Comparison of ENCODE assay signal across 8 mouse cellular contexts in the genomic region with DNA sequence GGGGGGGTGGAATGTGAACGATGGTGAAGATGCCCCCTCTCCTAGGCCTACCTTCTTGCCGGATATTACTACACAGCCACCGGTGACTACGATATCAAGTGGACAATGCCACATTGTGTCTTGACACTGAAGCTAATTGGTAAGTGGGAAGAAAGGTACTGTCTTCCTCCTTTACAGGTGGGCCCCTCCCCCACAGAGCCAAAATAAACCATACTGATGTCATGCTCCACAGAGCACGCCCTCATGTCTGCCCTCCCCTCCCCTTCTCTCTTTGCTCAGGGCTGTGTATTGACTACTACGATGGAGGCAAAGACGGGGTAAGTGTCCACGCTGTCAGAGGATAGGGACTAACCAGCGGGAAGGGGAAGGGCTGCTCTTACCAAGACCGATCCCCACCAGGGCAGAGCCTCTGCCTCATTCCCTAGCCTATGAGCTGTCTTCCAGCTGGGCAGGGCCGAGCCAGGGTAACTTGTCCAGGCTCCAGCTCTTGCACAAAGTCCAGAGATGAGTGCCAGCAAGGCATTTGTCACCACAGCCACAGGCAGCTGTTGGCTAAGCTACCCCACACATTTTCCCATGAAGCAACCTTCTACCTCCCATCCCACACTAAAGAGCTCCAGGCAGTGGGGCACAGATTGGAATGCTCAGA. TPM values are rescaled to one million over a fixed set of nuclear protein-coding genes. Genes with fewer than 3 reads are reported as not detected.
A peak's percentile ranks its signal among the peaks of the same experiment; 100 is the strongest.
DNase-seq lines count a peak whose midpoint lies in the region; ATAC-seq and TF ChIP-seq lines count a peak whose summit lies in the region.

No protein-coding gene starts in this region.

- 63% methylated on average over 11 of the region's 11 CpGs for WGBS in heart, adult 2 months
- 81% methylated on average over 11 of the region's 11 CpGs for WGBS in heart, embryonic 12.5 days
- 85% methylated on average over 11 of the region's 11 CpGs for WGBS in forebrain, embryonic 16.5 days
- WGBS in kidney, adult 2 months = 45% methylated on average over 11 of the region's 11 CpGs
- WGBS in liver, postnatal 0 days (ENCODE audit: insufficient replicate concordance) = 75% methylated on average over 11 of the region's 11 CpGs
- WGBS in midbrain, embryonic 16.5 days = 89% methylated on average over 11 of the region's 11 CpGs

- H3K79me2 ChIP-seq in heart, adult 2 months (replicated peaks; ENCODE audit: control insufficient read depth, insufficient read depth, low read length) = no peaks in the 10 kb centered on the region

- no peak overlapping the region for H3K4me3 ChIP-seq in heart, adult 2 months
- no peak overlapping the region for H3K4me3 ChIP-seq in heart, embryonic 12.5 days
- no peak overlapping the region for H3K4me3 ChIP-seq in forebrain, embryonic 16.5 days (replicated peaks; ENCODE audit: low read length)
- H3K4me3 ChIP-seq in kidney, adult 2 months (ENCODE audit: insufficient read depth, low read depth, low read length) = no peak overlapping the region
- H3K4me3 ChIP-seq in liver, postnatal 0 days (ENCODE audit: low read depth, low read length) = no peak overlapping the region
- H3K4me3 ChIP-seq in midbrain, embryonic 16.5 days (ENCODE audit: low read depth, low read length) = no peak overlapping the region

- TF ChIP-seq POLR2A in heart, adult 2 months (IDR thresholded peaks at IDR 0.05; ENCODE audit: insufficient read depth, low read depth, low read length) = no peak
- TF ChIP-seq POLR2A in kidney, adult 2 months (IDR thresholded peaks at IDR 0.05; ENCODE audit: low read depth, low read length) = no peak

- H3K4me1 ChIP-seq in heart, adult 2 months (ENCODE audit: control insufficient read depth, insufficient read depth, low read length) = peaks cover 9% of the 10 kb centered on the region; the same call in 1 of the 2 replicates
- peaks cover 14% of the 10 kb centered on the region for H3K4me1 ChIP-seq in heart, embryonic 12.5 days (replicated peaks)
- no peaks in the 10 kb centered on the region for H3K4me1 ChIP-seq in forebrain, embryonic 16.5 days (replicated peaks; ENCODE audit: control insufficient read depth, insufficient read depth, low read length)
- H3K4me1 ChIP-seq in kidney, adult 2 months (ENCODE audit: control insufficient read depth, insufficient read depth, low read length) = peaks cover 8% of the 10 kb centered on the region
- H3K4me1 ChIP-seq in liver, postnatal 0 days (ENCODE audit: insufficient read depth) = peaks cover 13% of the 10 kb centered on the region
- no peaks in the 10 kb centered on the region for H3K4me1 ChIP-seq in midbrain, embryonic 16.5 days (ENCODE audit: control insufficient read depth, insufficient read depth, low read length)

- H3K4me2 ChIP-seq in heart, embryonic 12.5 days = no peak overlapping the region
- no peak overlapping the region for H3K4me2 ChIP-seq in forebrain, embryonic 16.5 days (ENCODE audit: low read length)
- no peak overlapping the region for H3K4me2 ChIP-seq in liver, postnatal 0 days (ENCODE audit: low read depth, low read length)
- no peak overlapping the region for H3K4me2 ChIP-seq in midbrain, embryonic 16.5 days (ENCODE audit: low read length)

- peak; percentile 75 to 87 for DNase-seq in heart, adult 2 months
- DNase-seq in NIH3T3 (ENCODE audit: low read depth) = peak; percentile 93
- peak; percentile 80 for DNase-seq in kidney, adult 2 months
- peak; percentile 76 for DNase-seq in liver, postnatal 0 days
- no peak for DNase-seq in yolk sac, embryonic 10.5 days (ENCODE audit: low spot score)

- peaks cover 2% of the 10 kb centered on the region; the same call in 1 of the 2 replicates for H3K36me3 ChIP-seq in heart, adult 2 months (ENCODE audit: control insufficient read depth, insufficient read depth, low read length)
- H3K36me3 ChIP-seq in heart, embryonic 12.5 days = peaks cover 63% of the 10 kb centered on the region
- H3K36me3 ChIP-seq in forebrain, embryonic 16.5 days (ENCODE audit: control insufficient read depth, insufficient read depth) = peaks cover 26% of the 10 kb centered on the region
- H3K36me3 ChIP-seq in kidney, adult 2 months (ENCODE audit: control insufficient read depth, insufficient read depth, low read length) = peaks cover 5% of the 10 kb centered on the region
- H3K36me3 ChIP-seq in liver, postnatal 0 days (replicated peaks; ENCODE audit: insufficient read depth, low read length) = peaks cover 63% of the 10 kb centered on the region
- H3K36me3 ChIP-seq in midbrain, embryonic 16.5 days (ENCODE audit: control insufficient read depth, insufficient read depth, low read length) = peaks cover 14% of the 10 kb centered on the region

- 0 out of 2 replicates have a peak, but pooled peaks have one; percentile 70 for TF ChIP-seq EP300 in heart, adult 2 months (IDR thresholded peaks at IDR 0.05; ENCODE audit: insufficient read depth, low read depth, low read length)
- peak; percentile 70 for TF ChIP-seq EP300 in liver, postnatal 0 days (IDR thresholded peaks at IDR 0.05; ENCODE audit: low read depth)

- no peaks in the 10 kb centered on the region for H3K9me3 ChIP-seq in heart, embryonic 12.5 days (replicated peaks)
- no peaks in the 10 kb centered on the region for H3K9me3 ChIP-seq in forebrain, embryonic 16.5 days (ENCODE audit: control insufficient read depth, low read length)
- no peaks in the 10 kb centered on the region for H3K9me3 ChIP-seq in liver, postnatal 0 days (ENCODE audit: low read length)
- H3K9me3 ChIP-seq in midbrain, embryonic 16.5 days (replicated peaks; ENCODE audit: control insufficient read depth, low read length, poor library complexity, severe bottlenecking) = no peaks in the 10 kb centered on the region

- TF ChIP-seq CTCF in heart, adult 2 months (IDR thresholded peaks at IDR 0.05) = no peak
- TF ChIP-seq CTCF in kidney, adult 2 months (conservative IDR thresholded peaks at IDR 0.05; ENCODE audit: insufficient read depth, insufficient read length, low read depth, low read length) = no peak
- TF ChIP-seq CTCF in liver, postnatal 0 days (IDR thresholded peaks at IDR 0.05; ENCODE audit: low read depth) = no peak

- intact Hi-C loops in heart, adult 2 months (cut with DNase I) = loop anchor here (5.0 kb wide), 1 partner anchor 107 kb away; a partner anchor contains a TSS

- no peak for ATAC-seq in heart, embryonic 12.5 days (ENCODE audit: insufficient number of reproducible peaks, low FRiP score)
- ATAC-seq in forebrain, embryonic 16.5 days = 0 out of 2 replicates have a peak, but pooled peaks have one; percentile 9
- peak; percentile 93 for ATAC-seq in liver, postnatal 0 days
- no peak; the same call in 1 of the 2 replicates for ATAC-seq in midbrain, embryonic 16.5 days

- peak overlapping the region; percentile 66 for H3K27ac ChIP-seq in heart, adult 2 months
- no peak overlapping the region for H3K27ac ChIP-seq in heart, embryonic 12.5 days (ENCODE audit: poor library complexity, severe bottlenecking)
- H3K27ac ChIP-seq in forebrain, embryonic 16.5 days (ENCODE audit: low read length) = no peak overlapping the region
- H3K27ac ChIP-seq in kidney, adult 2 months (ENCODE audit: insufficient read depth, low read depth, low read length) = no peak overlapping the region
- H3K27ac ChIP-seq in liver, postnatal 0 days (ENCODE audit: low read depth) = peak overlapping the region; percentile 82
- H3K27ac ChIP-seq in midbrain, embryonic 16.5 days (ENCODE audit: low read length) = no peak overlapping the region

- no peaks in the 10 kb centered on the region for H3K27me3 ChIP-seq in heart, adult 2 months (ENCODE audit: control insufficient read depth, insufficient read depth, low read length)
- H3K27me3 ChIP-seq in heart, embryonic 12.5 days (replicated peaks) = no peaks in the 10 kb centered on the region
- no peaks in the 10 kb centered on the region for H3K27me3 ChIP-seq in forebrain, embryonic 16.5 days (replicated peaks; ENCODE audit: control insufficient read depth, insufficient read depth, low read length)
- no peaks in the 10 kb centered on the region for H3K27me3 ChIP-seq in kidney, adult 2 months (replicated peaks; ENCODE audit: control insufficient read depth, insufficient read depth, low read length)
- no peaks in the 10 kb centered on the region for H3K27me3 ChIP-seq in liver, postnatal 0 days (ENCODE audit: insufficient read depth, low read length)
- H3K27me3 ChIP-seq in midbrain, embryonic 16.5 days (ENCODE audit: control insufficient read depth, insufficient read depth, low read depth, low read length) = no peaks in the 10 kb centered on the region

- no peak overlapping the region for H3K9ac ChIP-seq in heart, adult 2 months (ENCODE audit: low read depth, low read length)
- no peak overlapping the region for H3K9ac ChIP-seq in heart, embryonic 12.5 days
- no peak overlapping the region for H3K9ac ChIP-seq in forebrain, embryonic 16.5 days (replicated peaks; ENCODE audit: low read depth, low read length)
- H3K9ac ChIP-seq in liver, postnatal 0 days (replicated peaks) = no peak overlapping the region; the same call in 1 of the 2 replicates
- H3K9ac ChIP-seq in midbrain, embryonic 16.5 days (ENCODE audit: low read depth, low read length) = no peak overlapping the region

RNA-seq across cellular contexts. Expression of a gene that starts 11.9 kb away (rescaled TPM):
- total RNA-seq in heart, adult 2 months (2021) = 10 to 100 TPM; 71.4 to 78.8 TPM
- 51.8 and 79.0 TPM in 2 replicates for polyA plus RNA-seq in heart, adult 2 months (2012; rRNA removed)
- polyA plus RNA-seq in heart, embryonic 12.5 days (2016; fragmentation: Nextera tagmentation; extraction: Ambion mirVana) = 105 and 107 TPM in 2 replicates
- polyA plus RNA-seq in forebrain, embryonic 16.5 days (2015; fragmentation: Nextera tagmentation; extraction: Ambion mirVana) = 142 and 150 TPM in 2 replicates
- polyA plus RNA-seq in kidney, adult 2 months (2012; rRNA removed) = 50.5 and 67.4 TPM in 2 replicates
- polyA plus RNA-seq in liver, postnatal 0 days (2015; fragmentation: Nextera tagmentation; extraction: Ambion mirVana) = 93.2 and 96.9 TPM in 2 replicates
- polyA plus RNA-seq in midbrain, embryonic 16.5 days (2015; fragmentation: Nextera tagmentation; extraction: Ambion mirVana) = 95.3 and 101 TPM in 2 replicates

RNA-seq across cellular contexts. Expression of a gene that starts 12.1 kb away (rescaled TPM):
- total RNA-seq in heart, adult 2 months (2021) = 100 to 1,000 TPM; 260 to 292 TPM
- 184 and 200 TPM in 2 replicates for polyA plus RNA-seq in heart, adult 2 months (2012; rRNA removed)
- 345 and 349 TPM in 2 replicates for polyA plus RNA-seq in heart, embryonic 12.5 days (2016; fragmentation: Nextera tagmentation; extraction: Ambion mirVana)
- polyA plus RNA-seq in forebrain, embryonic 16.5 days (2015; fragmentation: Nextera tagmentation; extraction: Ambion mirVana) = 250 and 252 TPM in 2 replicates
- polyA plus RNA-seq in kidney, adult 2 months (2012; rRNA removed) = 181 and 193 TPM in 2 replicates
- 308 and 318 TPM in 2 replicates for polyA plus RNA-seq in liver, postnatal 0 days (2015; fragmentation: Nextera tagmentation; extraction: Ambion mirVana)
- polyA plus RNA-seq in midbrain, embryonic 16.5 days (2015; fragmentation: Nextera tagmentation; extraction: Ambion mirVana) = 240 and 245 TPM in 2 replicates

RNA-seq across cellular contexts. Expression of a gene that starts 37.3 kb away (rescaled TPM):
- total RNA-seq in heart, adult 2 months (2021) = 10 to 100 TPM; 34.9 to 40.5 TPM
- 73.4 and 116 TPM in 2 replicates for polyA plus RNA-seq in heart, adult 2 months (2012; rRNA removed)
- polyA plus RNA-seq in heart, embryonic 12.5 days (2016; fragmentation: Nextera tagmentation; extraction: Ambion mirVana) = 37.4 and 40.0 TPM in 2 replicates
- polyA plus RNA-seq in forebrain, embryonic 16.5 days (2015; fragmentation: Nextera tagmentation; extraction: Ambion mirVana) = 35.9 and 36.7 TPM in 2 replicates
- polyA plus RNA-seq in kidney, adult 2 months (2012; rRNA removed) = 215 and 231 TPM in 2 replicates
- 68.7 and 72.6 TPM in 2 replicates for polyA plus RNA-seq in liver, postnatal 0 days (2015; fragmentation: Nextera tagmentation; extraction: Ambion mirVana)
- polyA plus RNA-seq in midbrain, embryonic 16.5 days (2015; fragmentation: Nextera tagmentation; extraction: Ambion mirVana) = 40.5 and 43.8 TPM in 2 replicates

RNA-seq across cellular contexts. Expression of a gene that starts 38.4 kb away (rescaled TPM):
- total RNA-seq in heart, adult 2 months (2021) = 1 to 10 TPM; 3.1 to 4.4 TPM
- polyA plus RNA-seq in heart, adult 2 months (2012; rRNA removed) = 4.5 and 8.2 TPM in 2 replicates
- polyA plus RNA-seq in heart, embryonic 12.5 days (2016; fragmentation: Nextera tagmentation; extraction: Ambion mirVana) = 4.4 and 4.9 TPM in 2 replicates
- 3.3 and 4.5 TPM in 2 replicates for polyA plus RNA-seq in forebrain, embryonic 16.5 days (2015; fragmentation: Nextera tagmentation; extraction: Ambion mirVana)
- polyA plus RNA-seq in kidney, adult 2 months (2012; rRNA removed) = 21.5 and 31.7 TPM in 2 replicates
- 39.2 and 45.1 TPM in 2 replicates for polyA plus RNA-seq in liver, postnatal 0 days (2015; fragmentation: Nextera tagmentation; extraction: Ambion mirVana)
- polyA plus RNA-seq in midbrain, embryonic 16.5 days (2015; fragmentation: Nextera tagmentation; extraction: Ambion mirVana) = 2.4 and 4.0 TPM in 2 replicates

RNA-seq across cellular contexts. Expression of a gene that starts 41.1 kb away (rescaled TPM):
- 100 to 1,000 TPM; 280 to 314 TPM for total RNA-seq in heart, adult 2 months (2021)
- 296 and 328 TPM in 2 replicates for polyA plus RNA-seq in heart, adult 2 months (2012; rRNA removed)
- 352 and 365 TPM in 2 replicates for polyA plus RNA-seq in heart, embryonic 12.5 days (2016; fragmentation: Nextera tagmentation; extraction: Ambion mirVana)
- 614 and 641 TPM in 2 replicates for polyA plus RNA-seq in forebrain, embryonic 16.5 days (2015; fragmentation: Nextera tagmentation; extraction: Ambion mirVana)
- 387 and 474 TPM in 2 replicates for polyA plus RNA-seq in kidney, adult 2 months (2012; rRNA removed)
- polyA plus RNA-seq in liver, postnatal 0 days (2015; fragmentation: Nextera tagmentation; extraction: Ambion mirVana) = 148 and 157 TPM in 2 replicates
- 665 and 679 TPM in 2 replicates for polyA plus RNA-seq in midbrain, embryonic 16.5 days (2015; fragmentation: Nextera tagmentation; extraction: Ambion mirVana)

Comparison
In these comparisons a context has a peak if more than half of its experiments do, and no peak if none do; other contexts are left out.
1. H3K27ac ChIP-seq: peak in heart, adult 2 months (single experiment) and liver, postnatal 0 days (single experiment); none in heart, embryonic 12.5 days (single experiment), forebrain, embryonic 16.5 days (single experiment), kidney, adult 2 months (single experiment) and midbrain, embryonic 16.5 days (single experiment).
2. ATAC-seq: peak in forebrain, embryonic 16.5 days (single experiment) and liver, postnatal 0 days (single experiment); none in heart, embryonic 12.5 days (single experiment) and midbrain, embryonic 16.5 days (single experiment).